Mouse (Mus musculus): ENCODE measurements around the gene Slc26a5.

DNA sequence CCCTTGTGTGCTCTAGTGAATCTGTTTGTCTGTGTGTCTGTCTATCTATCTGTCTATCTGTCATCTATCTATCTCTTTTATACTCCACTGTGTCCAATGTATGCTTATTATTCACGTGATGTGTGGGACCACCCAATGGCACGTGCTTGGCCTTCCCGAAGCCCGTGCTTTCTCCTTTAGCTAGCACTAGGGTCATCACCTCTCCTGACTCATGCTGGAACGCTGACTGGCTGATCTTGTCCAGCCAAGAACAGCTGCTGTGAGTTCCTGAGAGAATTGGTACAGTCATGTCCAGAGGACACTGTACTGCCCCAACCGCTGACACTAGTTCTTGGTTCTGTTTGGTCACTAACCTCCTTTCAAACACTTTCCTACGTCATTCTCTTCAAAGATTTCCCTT lies 6.8 kb downstream of the Slc26a5 start:
- TF ChIP-seq GATA1 (IDR thresholded peaks at IDR 0.05; ENCODE audit: borderline replicate concordance, low read length), result no peak
- TF ChIP-seq FLI1 (IDR thresholded peaks at IDR 0.05; ENCODE audit: low read length), result no peak

Measured in megakaryocyte, embryonic 14.5 days (primary cell).